Mouse (Mus musculus) liver, postnatal 0 days (tissue): ENCODE measurements around the gene Zcchc2.

ENCODE experiments used
- CTCF ChIP-seq: sonication (generic); IDR thresholded peaks from 2 replicates; pipeline ENCODE4 v1.5.1; 2016; ENCODE audit warnings: antibody characterized with exemption, low read depth
- EP300 ChIP-seq: IDR thresholded peaks from 2 replicates; pipeline ENCODE4 v1.6.1; 2016; ENCODE audit warnings: antibody characterized with exemption, low read depth, mild to moderate bottlenecking

DNA sequence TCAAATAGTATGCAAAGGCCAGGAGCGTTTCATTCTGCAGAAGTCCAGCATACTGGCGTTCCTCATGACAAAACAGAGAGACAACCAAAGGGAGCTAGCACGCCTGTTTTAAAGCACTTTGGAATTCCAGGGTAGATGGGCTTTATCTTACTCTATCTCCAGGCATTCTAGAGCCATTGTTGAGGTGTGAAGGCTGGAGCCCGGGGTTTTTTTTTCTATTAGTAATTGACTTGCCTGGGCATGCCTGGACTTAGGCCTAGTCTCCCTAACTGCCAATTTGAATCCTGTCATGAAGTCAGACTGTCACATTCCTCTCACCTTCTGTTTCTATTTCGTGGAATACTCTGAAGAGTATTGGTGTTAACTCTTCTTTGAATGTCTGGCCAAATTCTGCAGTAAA lies 68.1 kb downstream of the Zcchc2 start:
- no peak for TF ChIP-seq CTCF
- TF ChIP-seq EP300 = no peak
